Mouse (Mus musculus) intestine, embryonic 14.5 days (tissue): ENCODE measurements around the gene Spag6. TPM values are rescaled to one million over a fixed set of nuclear protein-coding genes. Genes with fewer than 3 reads are reported as not detected.
A peak's percentile ranks its signal among the peaks of the same experiment; 100 is the strongest.

Experiments used
- ATAC-seq: fragments of 200-750 bp; cut with Nextera tagmentation; replicated peaks from 2 replicates; pipeline ENCODE4 v1.8.0; 2017; ENCODE audit warnings: low read depth, moderate number of reproducible peaks, moderate TSS enrichment, moderate library complexity; ENCODE audit not compliant: low FRiP score, low TSS enrichment
- DNase-seq: peaks from one replicate; pipeline ENCODE4 v3.0.0-alpha.2; 2018; ENCODE audit warnings: low spot score
- H3K27ac ChIP-seq: fragments of 300-500 bp; sonication (generic); 2 replicates; pipeline ENCODE4 v1.5.1; 2014; ENCODE audit warnings: low read depth, mild to moderate bottlenecking, control low read depth
- H3K27me3 ChIP-seq: fragments of 300-500 bp; sonication (generic); replicated peaks from 2 replicates; pipeline ENCODE4 v1.6.1; 2014; ENCODE audit warnings: low read length, control low read depth; ENCODE audit not compliant: control insufficient read depth, insufficient read depth
- H3K36me3 ChIP-seq: fragments of 300-500 bp; sonication (generic); 2 replicates; pipeline ENCODE4 v1.6.1; 2014; ENCODE audit warnings: low read length, control low read depth; ENCODE audit not compliant: control insufficient read depth, insufficient read depth
- H3K4me1 ChIP-seq: fragments of 300-500 bp; sonication (generic); replicated peaks from 2 replicates; pipeline ENCODE4 v1.6.1; 2014; ENCODE audit warnings: low read length, control low read depth, mixed read lengths; ENCODE audit not compliant: control insufficient read depth, insufficient read depth
- H3K4me2 ChIP-seq: fragments of 300-500 bp; sonication (generic); 2 replicates; pipeline ENCODE4 v1.6.1; 2014; ENCODE audit warnings: low read length
- H3K4me3 ChIP-seq: fragments of 300-500 bp; sonication (generic); 2 replicates; pipeline ENCODE4 v1.5.1; 2014; ENCODE audit warnings: low read depth, low read length, control low read depth, mixed read lengths
- H3K9ac ChIP-seq: fragments of 300-500 bp; sonication (generic); 2 replicates; pipeline ENCODE4 v1.6.1; 2014; ENCODE audit warnings: mild to moderate bottlenecking, low read length
- H3K9me3 ChIP-seq: fragments of 300-500 bp; sonication (generic); 2 replicates; pipeline ENCODE4 v1.6.1; 2016; ENCODE audit warnings: low read length, control low read depth; ENCODE audit not compliant: control insufficient read depth
- WGBS: fragments of 180-500 bp; shearing (Covaris S2); extraction: QIAGEN DNeasy Blood & Tissue Kit; methylation state at CpG from one replicate; pipeline ENCODE4 v1.1.7; 2014; 5-methylcytosine and 5-hydroxymethylcytosine counted together
- polyA plus RNA-seq: library from polyadenylated mRNA; unstranded; fragments of >200 nt; fragmentation: Nextera tagmentation; extraction: Ambion mirVana; gene quantifications from 2 replicates; pipeline ENCODE4 v1.2.1, GENCODE M21; 2014

Gene Spag6
- polyA plus RNA-seq, 1 experiment from 2014 or later = not detected

DNA sequence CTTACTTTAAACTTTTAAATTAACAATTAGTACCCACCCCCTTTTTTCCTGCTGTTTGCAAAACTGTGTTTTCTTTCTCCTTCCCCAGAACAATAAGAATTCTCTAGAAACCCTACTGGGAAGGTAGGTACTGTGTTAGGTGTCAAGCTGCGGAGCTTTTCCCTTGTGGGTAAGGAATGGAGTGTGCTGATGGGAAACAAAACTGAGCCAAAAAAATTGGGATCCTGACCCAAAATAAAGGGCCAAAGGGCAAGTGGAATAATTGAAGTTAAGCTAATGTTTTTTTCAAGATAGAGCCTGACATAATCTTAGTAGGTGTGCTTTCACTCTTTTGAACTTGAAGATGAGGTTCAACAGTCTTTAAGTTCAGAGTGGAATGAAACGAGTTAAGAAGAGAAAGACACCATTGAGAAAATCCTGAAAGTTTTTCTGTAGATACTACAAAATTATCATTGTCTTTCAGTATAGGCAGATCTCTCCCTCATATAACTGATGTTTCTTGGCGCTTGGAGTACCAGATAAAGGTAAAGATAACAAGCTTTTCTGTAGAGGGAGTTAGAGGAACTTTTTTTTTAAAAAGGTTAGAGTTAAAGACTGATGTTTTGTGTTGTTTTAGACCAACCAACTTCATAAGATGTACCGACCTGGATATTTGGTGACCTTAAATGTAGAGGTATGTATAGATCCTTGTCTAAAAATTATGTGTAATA is 19.5 kb upstream of the Spag6 start:
- Histone ChIP-seq H3K4me2 (peak overlapping the region; percentile 62), H3K4me3 (0 out of 2 replicates have a peak overlapping the region, but pooled peaks have one; percentile 72), H3K27ac (no peak overlapping the region), H3K4me1 (peaks cover 8% of the 10 kb centered on the region; the same call in 1 of the 2 replicates), H3K27me3 (peaks cover 20% of the 10 kb centered on the region), H3K9ac (no peak overlapping the region), H3K36me3 (0 out of 2 replicates have a peak, but pooled peaks cover 3% of the 10 kb centered on the region), H3K9me3 (no peaks in the 10 kb centered on the region)
- WGBS = 83% methylated on average over 4 of the region's 4 CpGs
- no peak for ATAC-seq
- no peak for DNase-seq

DNA sequence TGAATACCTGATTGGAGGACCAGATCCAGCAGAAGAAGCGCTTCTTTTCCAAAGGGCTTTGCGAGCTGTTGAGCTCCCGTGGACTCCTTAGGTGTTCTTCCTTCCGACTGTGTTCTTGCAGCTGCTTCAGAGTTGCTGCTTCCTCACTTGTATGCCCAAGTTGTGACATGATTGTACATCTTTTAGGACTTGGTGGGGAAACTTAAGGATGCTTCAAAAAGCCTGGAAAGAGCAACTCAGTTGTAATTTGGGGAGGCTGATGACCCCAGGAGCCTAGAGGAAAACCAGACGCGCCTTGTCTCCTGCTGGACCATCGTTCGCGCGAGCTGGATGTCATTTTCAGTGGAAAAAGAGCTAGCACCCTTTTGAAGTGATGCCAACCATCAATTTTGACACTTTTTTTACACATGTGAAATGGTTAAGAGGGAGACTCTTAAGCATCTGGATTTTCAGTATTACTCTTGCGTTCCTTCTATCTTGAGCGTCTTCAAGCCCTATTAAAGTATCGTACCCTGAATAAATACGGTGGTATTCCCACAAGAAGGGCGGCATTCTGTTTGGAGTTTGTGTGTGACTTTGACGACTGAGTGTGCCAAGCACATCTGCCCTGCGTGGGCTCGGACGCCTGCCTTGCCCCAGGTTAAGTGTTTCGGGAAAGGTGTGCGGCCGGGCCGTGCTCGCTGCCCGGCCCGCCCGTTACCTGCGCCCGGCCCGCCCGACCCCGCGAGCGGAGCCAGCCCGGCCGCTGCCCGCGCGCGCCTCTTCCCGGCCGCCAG is 18.0 kb upstream of the Spag6 start:
- Histone ChIP-seq H3K4me2 (peak overlapping the region; percentile 88), H3K27me3 (peaks cover 30% of the 10 kb centered on the region), H3K9ac (peak overlapping the region; percentile 89), H3K9me3 (no peaks in the 10 kb centered on the region), H3K4me1 (peaks cover 16% of the 10 kb centered on the region), H3K4me3 (peak overlapping the region; percentile 86), H3K36me3 (0 out of 2 replicates have a peak, but pooled peaks cover 3% of the 10 kb centered on the region), H3K27ac (peak overlapping the region; percentile 89; the same call in 1 of the 2 replicates)
- ATAC-seq = no peak
- peak; percentile 72 for DNase-seq
- 13% methylated on average over 42 of the region's 42 CpGs for WGBS

DNA sequence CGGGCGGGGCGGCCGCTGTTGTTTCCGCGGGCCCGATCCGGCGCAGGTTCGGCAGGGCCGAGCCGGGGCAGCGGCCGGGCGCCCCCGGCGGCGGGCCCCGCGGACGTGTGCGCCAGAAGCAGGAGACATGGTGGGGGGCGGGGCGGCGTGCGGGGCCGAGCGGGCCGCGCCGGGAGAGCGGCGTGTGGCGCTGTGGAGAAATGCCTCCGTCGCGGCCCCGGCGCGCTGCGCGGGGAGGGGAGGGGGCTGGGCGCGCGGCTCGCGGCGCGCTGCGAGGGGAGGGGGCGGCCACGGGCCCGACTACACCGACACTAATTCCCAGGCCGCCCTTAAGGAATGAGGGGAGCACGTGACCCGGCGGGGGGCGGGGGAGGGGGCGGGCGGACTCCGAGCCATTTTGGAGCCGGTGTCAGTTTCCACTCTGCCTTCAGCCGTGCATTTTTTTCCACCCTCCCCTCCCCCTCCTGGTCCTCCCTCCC is 17.3 kb upstream of the Spag6 start:
- peak overlapping the region; percentile 89 for H3K9ac ChIP-seq
- no peaks in the 10 kb centered on the region for H3K9me3 ChIP-seq
- peak overlapping the region; percentile 88 for H3K4me2 ChIP-seq
- ATAC-seq (peak; percentile 93), DNase-seq (peak; percentile 93)
- H3K27ac ChIP-seq = peak overlapping the region; percentile 89
- under 1% methylated on average over 35 of the region's 64 CpGs for WGBS
- H3K27me3 ChIP-seq = peaks cover 28% of the 10 kb centered on the region
- peaks cover 19% of the 10 kb centered on the region for H3K4me1 ChIP-seq
- peak overlapping the region; percentile 86 for H3K4me3 ChIP-seq
- H3K36me3 ChIP-seq = 0 out of 2 replicates have a peak, but pooled peaks cover 3% of the 10 kb centered on the region

GRCm38 (mm10) chr2:18676936-18677491 is 16.8 kb upstream of the Spag6 start, which contains the start of gene Bmi1:
Gene Bmi1, plus strand, starts transcription at chr2:18677018.
- Histone ChIP-seq H3K4me2 (peak within 1 kb of the TSS; percentile 88), H3K4me3 (peak within 1 kb of the TSS; percentile 86), H3K9me3 (no peaks in the 10 kb centered on the region), H3K36me3 (peaks cover 4% of the 10 kb centered on the region; the same call in 1 of the 2 replicates), H3K27me3 (peaks cover 28% of the 10 kb centered on the region), H3K9ac (peak within 1 kb of the TSS; percentile 89), H3K4me1 (peaks cover 19% of the 10 kb centered on the region), H3K27ac (peak within 1 kb of the TSS; percentile 89)
- under 1% methylated on average over 46 of the region's 77 CpGs for WGBS
- ATAC-seq = peak; percentile 79
- peak; percentile 86 for DNase-seq

DNA sequence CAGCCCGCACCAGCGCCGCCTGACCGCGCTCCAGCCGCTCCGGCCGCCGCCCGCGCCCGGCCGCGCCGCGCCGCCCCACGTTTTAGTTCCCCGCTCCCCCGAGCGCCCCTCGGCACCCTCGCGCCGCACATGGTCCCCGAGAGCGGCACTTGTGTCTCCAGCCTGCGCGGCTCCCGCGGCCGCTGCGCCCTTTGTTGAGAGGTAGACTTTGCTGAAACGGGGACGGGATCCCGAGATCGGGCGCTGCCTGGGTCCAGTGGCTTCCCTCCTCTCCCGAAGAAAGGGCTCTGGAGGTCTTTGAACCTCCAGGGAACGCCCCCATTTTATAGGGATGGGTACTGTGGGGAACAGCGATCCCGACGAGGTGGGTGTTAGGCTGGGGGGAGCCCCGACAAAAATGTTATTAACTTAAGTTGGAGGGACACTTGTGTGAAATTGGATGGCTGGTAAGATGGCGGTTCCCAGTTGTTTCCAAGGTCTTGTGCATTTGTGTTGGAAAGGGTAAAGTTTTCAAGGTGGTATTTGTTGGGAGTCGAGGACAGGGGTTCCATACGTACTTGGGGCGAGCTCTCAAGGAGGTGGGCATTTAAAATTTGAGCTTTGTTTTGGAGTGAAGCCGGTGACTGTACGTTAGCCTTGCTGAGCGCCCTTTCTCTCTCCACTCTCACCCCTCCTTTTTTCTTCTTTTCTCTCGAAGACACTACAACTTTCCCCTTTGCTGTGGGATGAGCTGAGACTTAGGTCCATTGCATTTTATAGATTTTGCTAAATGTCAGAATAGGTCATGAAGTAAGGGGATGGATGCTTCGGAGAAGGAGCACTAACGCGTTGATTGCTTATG is 16.0 kb upstream of the Spag6 start:
- Histone ChIP-seq H3K27me3 (peaks cover 28% of the 10 kb centered on the region), H3K4me2 (peak overlapping the region; percentile 88), H3K27ac (peak overlapping the region; percentile 89; the same call in 1 of the 2 replicates), H3K9me3 (no peaks in the 10 kb centered on the region), H3K9ac (peak overlapping the region; percentile 89), H3K4me3 (peak overlapping the region; percentile 86), H3K4me1 (peaks cover 19% of the 10 kb centered on the region), H3K36me3 (peaks cover 11% of the 10 kb centered on the region)
- DNase-seq (peak; percentile 87), ATAC-seq (peak; percentile 4; the same call in 1 of the 2 replicates)
- under 1% methylated on average over 51 of the region's 55 CpGs for WGBS

- Histone ChIP-seq H3K4me3 (no peak overlapping the region), H3K27me3 (peaks cover 25% of the 10 kb centered on the region), H3K36me3 (peaks cover 24% of the 10 kb centered on the region), H3K4me2 (no peak overlapping the region), H3K9ac (no peak overlapping the region), H3K4me1 (peaks cover 19% of the 10 kb centered on the region), H3K27ac (no peak overlapping the region), H3K9me3 (no peaks in the 10 kb centered on the region)
- 60% methylated on average over 2 of the region's 2 CpGs for WGBS
- ATAC-seq = no peak
- DNase-seq = no peak
Measured at GRCm38 (mm10) chr2:18679701-18680100, 14.1 kb upstream of the Spag6 start.

DNA sequence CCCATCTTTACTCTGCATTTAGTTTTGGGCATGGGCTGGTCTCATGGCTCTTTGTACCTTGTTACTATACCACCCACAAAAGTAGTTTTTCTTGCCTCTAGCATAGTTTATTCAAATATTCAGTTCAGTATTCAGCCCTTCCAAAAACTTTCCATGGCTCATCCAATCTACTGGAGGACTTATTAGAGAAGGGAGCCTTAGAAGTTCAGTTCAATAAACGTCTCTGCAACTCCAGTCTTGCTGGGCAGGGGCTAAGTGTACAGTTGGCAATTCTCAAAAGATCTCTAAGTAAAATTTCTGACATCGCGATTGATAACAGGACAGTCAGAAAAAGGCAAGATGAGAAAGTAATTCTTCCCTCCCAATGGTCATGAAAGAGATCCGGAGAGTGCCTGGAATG is 13.3 kb upstream of the Spag6 start:
- Histone ChIP-seq H3K4me2 (peak overlapping the region; percentile 59), H3K4me3 (peak overlapping the region; percentile 34), H3K4me1 (peaks cover 19% of the 10 kb centered on the region), H3K9ac (no peak overlapping the region), H3K27me3 (peaks cover 26% of the 10 kb centered on the region), H3K27ac (no peak overlapping the region), H3K36me3 (peaks cover 24% of the 10 kb centered on the region), H3K9me3 (no peaks in the 10 kb centered on the region)
- 4% methylated on average over 4 of the region's 4 CpGs for WGBS
- ATAC-seq (no peak), DNase-seq (no peak)
